Mouse (Mus musculus) stomach, embryonic 16.5 days (tissue): ENCODE data around the gene Olfr497. TPM values are rescaled to one million over a fixed set of nuclear protein-coding genes. Genes with fewer than 3 reads are reported as not detected.

Experiments
- ATAC-seq: fragments of 200-750 bp; cut with Nextera tagmentation; 2 replicates; pipeline ENCODE4 v1.8.0; 2017; ENCODE audit warnings: moderate number of reproducible peaks, moderate TSS enrichment; ENCODE audit not compliant: insufficient read depth, low FRiP score
- H3K27ac ChIP-seq: fragments of 300-500 bp; sonication (generic); 2 replicates; pipeline ENCODE4 v1.5.1; 2014; ENCODE audit warnings: low read length
- H3K27me3 ChIP-seq: fragments of 300-500 bp; sonication (generic); 2 replicates; pipeline ENCODE4 v1.6.1; 2014; ENCODE audit warnings: low read length, control low read depth, mixed read lengths; ENCODE audit not compliant: control insufficient read depth, insufficient read depth
- H3K36me3 ChIP-seq: fragments of 300-500 bp; sonication (generic); 2 replicates; pipeline ENCODE4 v1.6.1; 2014; ENCODE audit warnings: low read length; ENCODE audit not compliant: control insufficient read depth, insufficient read depth
- H3K4me1 ChIP-seq: fragments of 300-500 bp; sonication (generic); 2 replicates; pipeline ENCODE4 v1.6.1; 2014; ENCODE audit warnings: low read length, control low read depth, mixed read lengths; ENCODE audit not compliant: control insufficient read depth, insufficient read depth
- H3K4me2 ChIP-seq: fragments of 300-500 bp; sonication (generic); 2 replicates; pipeline ENCODE4 v1.6.1; 2014; ENCODE audit warnings: low read depth, low read length, mixed read lengths
- H3K4me3 ChIP-seq: fragments of 300-500 bp; sonication (generic); replicated peaks from 2 replicates; pipeline ENCODE4 v1.5.1; 2014; ENCODE audit warnings: mild to moderate bottlenecking, low read length
- H3K9ac ChIP-seq: fragments of 300-500 bp; sonication (generic); 2 replicates; pipeline ENCODE4 v1.6.1; 2014; ENCODE audit warnings: low read length
- H3K9me3 ChIP-seq: fragments of 300-500 bp; sonication (generic); replicated peaks from 2 replicates; pipeline ENCODE4 v1.6.1; 2016; ENCODE audit warnings: low read length, control low read depth; ENCODE audit not compliant: control insufficient read depth
- WGBS: fragments of 180-500 bp; shearing (Covaris S2); extraction: QIAGEN DNeasy Blood & Tissue Kit; methylation state at CpG from one replicate; pipeline ENCODE4 v1.1.7; 2014; 5-methylcytosine and 5-hydroxymethylcytosine counted together
- polyA plus RNA-seq: library from polyadenylated mRNA; unstranded; fragments of >200 nt; fragmentation: Nextera tagmentation; extraction: Ambion mirVana; gene quantifications from 2 replicates; pipeline ENCODE4 v1.2.1, GENCODE M21; 2015

The Olfr497 gene
- not detected in 2 replicates for polyA plus RNA-seq

DNA sequence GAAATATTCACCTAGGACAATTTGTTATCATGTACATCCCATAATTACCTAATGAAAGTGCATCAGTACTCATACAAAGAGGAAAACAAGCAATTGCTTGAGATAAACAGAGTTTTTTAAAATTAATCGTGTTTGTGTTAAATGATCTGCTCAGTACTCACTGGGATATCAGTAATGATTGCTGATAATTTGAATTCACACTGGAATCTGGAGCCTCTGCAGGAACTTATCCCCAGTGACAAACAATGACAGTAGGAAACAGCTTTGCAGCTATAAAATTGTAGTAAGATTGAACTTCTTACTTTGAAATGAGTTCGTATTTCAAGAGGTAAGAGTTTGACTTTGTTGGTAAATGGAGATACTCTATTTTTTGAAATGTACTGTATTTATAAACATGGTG lies at the start of gene Olfr497:
TSS of gene Olfr497 (plus strand) at position 301 of the 400 bp plus-strand sequence.
- no peaks in the 10 kb centered on the region for H3K9me3 ChIP-seq
- H3K4me1 ChIP-seq = no peaks in the 10 kb centered on the region
- H3K4me3 ChIP-seq = no peak within 1 kb of the TSS
- 86% methylated on average over 2 of the region's 2 CpGs for WGBS
- H3K9ac ChIP-seq = no peak within 1 kb of the TSS
- no peak within 1 kb of the TSS for H3K4me2 ChIP-seq
- H3K36me3 ChIP-seq = no peaks in the 10 kb centered on the region
- ATAC-seq = no peak
- no peak within 1 kb of the TSS for H3K27ac ChIP-seq
- H3K27me3 ChIP-seq = no peaks in the 10 kb centered on the region

DNA sequence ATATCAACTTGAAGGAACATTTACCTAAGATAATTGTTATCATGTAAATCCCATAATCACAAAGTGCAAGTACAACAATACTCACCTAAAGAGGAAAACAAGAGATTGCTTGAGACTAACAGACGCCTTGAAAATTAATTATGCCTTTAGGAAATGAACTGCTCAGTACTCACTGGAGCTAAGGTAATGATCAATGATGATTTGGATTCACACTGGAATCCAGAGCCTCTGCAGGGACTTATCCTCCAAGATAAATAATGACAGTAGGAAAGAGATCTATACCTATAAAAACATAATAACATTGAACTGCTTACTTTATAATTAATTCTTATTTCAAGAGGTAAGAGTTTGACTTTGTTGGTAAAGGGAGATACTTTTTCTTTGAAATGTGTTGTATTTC lies 27.4 kb upstream of the Olfr497 start, which contains the start of gene Olfr495:
TSS of gene Olfr495 (plus strand) at position 301 of the 400 bp plus-strand sequence.
- Histone ChIP-seq H3K27ac (no peak within 1 kb of the TSS), H3K4me1 (no peaks in the 10 kb centered on the region), H3K4me2 (no peak within 1 kb of the TSS), H3K36me3 (no peaks in the 10 kb centered on the region), H3K9ac (no peak within 1 kb of the TSS), H3K27me3 (no peaks in the 10 kb centered on the region), H3K4me3 (no peak within 1 kb of the TSS), H3K9me3 (no peaks in the 10 kb centered on the region)
- no peak for ATAC-seq
- 57% methylated on average over 1 of the region's 1 CpGs for WGBS

DNA sequence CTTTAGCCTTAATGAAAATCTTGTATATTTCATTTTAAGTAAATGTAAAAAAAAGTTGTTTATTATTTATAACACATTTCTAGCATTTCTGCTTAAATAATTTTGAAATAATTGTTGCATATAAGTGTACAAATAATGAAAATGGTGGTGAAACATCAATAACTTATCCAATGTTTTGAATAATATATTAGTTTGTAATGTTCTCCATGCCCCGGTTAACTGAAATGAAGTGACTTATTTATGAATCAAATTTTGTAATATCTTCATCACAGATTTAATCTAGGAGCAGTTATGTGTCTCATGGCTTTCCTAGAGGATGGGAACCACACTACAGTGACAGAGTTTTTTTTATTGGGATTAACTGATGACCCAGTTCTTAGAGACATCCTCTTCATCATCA lies 44.8 kb downstream of the Olfr497 start, which contains the start of gene Olfr498:
TSS of gene Olfr498 (plus strand) at position 301 of the 400 bp plus-strand sequence.
- WGBS = 89% methylated on average over 1 of the region's 1 CpGs
- no peaks in the 10 kb centered on the region for H3K36me3 ChIP-seq
- no peak within 1 kb of the TSS for H3K4me3 ChIP-seq
- no peaks in the 10 kb centered on the region for H3K27me3 ChIP-seq
- H3K27ac ChIP-seq = no peak within 1 kb of the TSS
- H3K4me2 ChIP-seq = no peak within 1 kb of the TSS
- no peaks in the 10 kb centered on the region for H3K4me1 ChIP-seq
- H3K9me3 ChIP-seq = no peaks in the 10 kb centered on the region
- ATAC-seq = no peak
- no peak within 1 kb of the TSS for H3K9ac ChIP-seq

Other genes starting within 250 kb of the Olfr497 start
- not detected in 2 replicates for gene Olfr486, start 247.7 kb upstream of the Olfr497 start, polyA plus RNA-seq
- gene Olfr487, start 205.8 kb upstream of the Olfr497 start, polyA plus RNA-seq = not detected in 2 replicates
- not detected in 2 replicates for gene Olfr488, start 162.1 kb upstream of the Olfr497 start, polyA plus RNA-seq
- gene Olfr490, start 131.5 kb upstream of the Olfr497 start, polyA plus RNA-seq = not detected in 2 replicates
- not detected in 2 replicates for gene Olfr491, start 107.0 kb upstream of the Olfr497 start, polyA plus RNA-seq
- gene Olfr492, start 96.7 kb upstream of the Olfr497 start, polyA plus RNA-seq = not detected in 2 replicates
- gene Olfr493, start 73.4 kb upstream of the Olfr497 start, polyA plus RNA-seq = not detected in 2 replicates
- not detected in 2 replicates for gene Olfr494, start 55.1 kb upstream of the Olfr497 start, polyA plus RNA-seq
- gene Olfr495, start 27.3 kb upstream of the Olfr497 start, polyA plus RNA-seq = not detected in 2 replicates
- gene Olfr498, start 44.9 kb downstream of the Olfr497 start, polyA plus RNA-seq = not detected in 2 replicates
- not detected in 2 replicates for gene Olfr502, start 104.6 kb downstream of the Olfr497 start, polyA plus RNA-seq
- not detected in 2 replicates for gene Olfr503, start 124.1 kb downstream of the Olfr497 start, polyA plus RNA-seq
- gene Olfr504, start 145.4 kb downstream of the Olfr497 start, polyA plus RNA-seq = not detected in 2 replicates
- not detected in 2 replicates for gene Olfr506, start 190.4 kb downstream of the Olfr497 start, polyA plus RNA-seq
- not detected in 2 replicates for gene Olfr507, start 201.4 kb downstream of the Olfr497 start, polyA plus RNA-seq
- not detected in 2 replicates for gene Olfr508, start 209.6 kb downstream of the Olfr497 start, polyA plus RNA-seq
- not detected in 2 replicates for gene Olfr509, start 231.5 kb downstream of the Olfr497 start, polyA plus RNA-seq
- not detected in 2 replicates for gene Olfr510, start 246.0 kb downstream of the Olfr497 start, polyA plus RNA-seq